Mouse (Mus musculus) lung, adult 2 months (tissue): ENCODE measurements around the gene Kcnh2.

Experiments
- CTCF ChIP-seq: fragments of 200-500 bp; IDR thresholded peaks from 2 replicates; pipeline ENCODE4 v1.5.1; 2011; ENCODE audit warnings: mild to moderate bottlenecking, low read length, control low read depth; ENCODE audit not compliant: insufficient read depth
- POLR2A ChIP-seq: fragments of 200-500 bp; IDR thresholded peaks from 2 replicates; pipeline ENCODE4 v1.6.1; 2011; ENCODE audit warnings: low read depth, mild to moderate bottlenecking, control low read depth, low read length, borderline replicate concordance; ENCODE audit errors: extremely low read depth

- TF ChIP-seq CTCF (no peak), POLR2A (no peak)
Measured at GRCm38 (mm10) chr5:24378700-24379099, 27.3 kb upstream of the Kcnh2 start.
